Mouse (Mus musculus) hindbrain, postnatal 0 days (tissue): ENCODE results near the gene Suclg2. TPM values are rescaled to one million over a fixed set of nuclear protein-coding genes. Genes with fewer than 3 reads are reported as not detected.

ENCODE experiments used
- ATAC-seq: fragments of 200-750 bp; cut with Nextera tagmentation; 2 replicates; pipeline ENCODE4 v1.8.0; 2017; ENCODE audit warnings: mild to moderate bottlenecking, moderate TSS enrichment, moderate library complexity
- DNase-seq: peaks from one replicate; pipeline ENCODE4 v3.0.0-alpha.2; 2015; ENCODE audit warnings: low spot score
- H3K27ac ChIP-seq: fragments of 300-500 bp; sonication (generic); 2 replicates; pipeline ENCODE4 v1.5.1; 2014; ENCODE audit warnings: mild to moderate bottlenecking
- H3K27me3 ChIP-seq: fragments of 300-500 bp; sonication (generic); 2 replicates; pipeline ENCODE4 v1.6.1; 2014; ENCODE audit warnings: low read length, mixed read lengths; ENCODE audit not compliant: insufficient read depth
- H3K36me3 ChIP-seq: fragments of 300-500 bp; sonication (generic); 2 replicates; pipeline ENCODE4 v1.6.1; 2014; ENCODE audit warnings: low read length, mixed read lengths; ENCODE audit not compliant: insufficient read depth
- H3K4me1 ChIP-seq: fragments of 300-500 bp; sonication (generic); 2 replicates; pipeline ENCODE4 v1.6.1; 2014; ENCODE audit warnings: antibody characterized with exemption, low read length, mixed read lengths; ENCODE audit not compliant: insufficient read depth
- H3K4me2 ChIP-seq: fragments of 300-500 bp; sonication (generic); 2 replicates; pipeline ENCODE4 v1.6.1; 2014; ENCODE audit warnings: low read depth, mild to moderate bottlenecking, low read length, moderate library complexity, mixed read lengths
- H3K4me3 ChIP-seq: fragments of 300-500 bp; sonication (generic); 2 replicates; pipeline ENCODE4 v1.5.1; 2014; ENCODE audit warnings: low read length
- H3K9ac ChIP-seq: fragments of 300-500 bp; sonication (generic); replicated peaks from 2 replicates; pipeline ENCODE4 v1.6.1; 2014; ENCODE audit warnings: mild to moderate bottlenecking, low read length, moderate library complexity, mixed read lengths
- H3K9me3 ChIP-seq: fragments of 300-500 bp; sonication (generic); 2 replicates; pipeline ENCODE4 v1.6.1; 2016; ENCODE audit warnings: low read length, mixed read lengths
- CTCF ChIP-seq: IDR thresholded peaks from 2 replicates; pipeline ENCODE4 v1.5.1; 2016; ENCODE audit warnings: antibody characterized with exemption, control low read depth, low read depth
- WGBS: fragments of 180-500 bp; shearing (Covaris S2); extraction: QIAGEN DNeasy Blood & Tissue Kit; methylation state at CpG from one replicate; pipeline ENCODE4 v1.1.7; 2014; 5-methylcytosine and 5-hydroxymethylcytosine counted together
- polyA plus RNA-seq: library from polyadenylated mRNA; unstranded; fragments of >200 nt; fragmentation: Nextera tagmentation; extraction: Ambion mirVana; gene quantifications from 2 replicates; pipeline ENCODE4 v1.2.1, GENCODE M21; 2015
- total RNA-seq: library from RNA; depleted of rRNA; stranded (reverse); fragments of >200 nt; gene quantifications from 2 replicates; pipeline ENCODE4 v1.2.3, GENCODE M21; 2014

Suclg2 gene
- total and polyA plus RNA-seq, 2 experiments from 2014 or later = 13.9 to 22.6 TPM

DNA sequence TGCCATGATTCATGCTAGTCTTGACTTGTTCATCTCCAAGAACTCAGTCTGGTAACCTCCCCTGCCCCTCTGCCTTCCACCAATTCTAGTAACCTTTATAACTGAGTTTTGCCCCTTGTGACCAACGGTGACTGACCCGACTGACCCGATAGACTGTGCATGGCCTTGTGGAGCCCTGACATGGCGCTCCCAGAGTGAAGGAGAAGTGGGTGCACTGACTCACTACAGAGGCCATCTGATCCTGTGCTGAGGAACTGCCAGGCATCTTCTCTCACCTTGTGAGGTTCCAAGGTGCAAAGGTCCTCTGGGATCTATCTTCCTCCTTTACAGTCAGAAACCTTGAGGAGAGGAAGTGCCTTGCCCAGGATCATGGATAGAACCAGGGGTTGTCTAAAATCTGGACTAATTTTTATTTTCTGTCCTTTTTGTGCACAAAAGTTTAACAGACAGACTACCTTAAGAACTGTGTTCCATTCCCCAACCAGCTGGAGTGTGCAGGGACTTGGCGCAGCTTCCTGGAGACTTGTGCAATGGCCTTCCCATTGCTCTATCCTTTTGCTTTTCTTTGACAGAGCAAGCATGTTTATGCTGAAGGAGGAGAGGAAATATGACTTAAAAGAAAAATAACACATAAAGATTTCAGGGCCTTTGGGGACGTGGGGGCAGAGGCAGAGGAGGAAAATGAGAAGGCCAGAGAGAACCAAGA lies 49.8 kb downstream of the Suclg2 start:
- Histone ChIP-seq H3K4me1 (no peaks in the 10 kb centered on the region), H3K4me2 (no peak overlapping the region), H3K9me3 (no peaks in the 10 kb centered on the region), H3K9ac (no peak overlapping the region), H3K36me3 (no peaks in the 10 kb centered on the region), H3K4me3 (no peak overlapping the region), H3K27ac (no peak overlapping the region), H3K27me3 (no peaks in the 10 kb centered on the region)
- TF ChIP-seq CTCF = no peak
- no peak for DNase-seq
- no peak for ATAC-seq
- 96% methylated on average over 6 of the region's 6 CpGs for WGBS

DNA sequence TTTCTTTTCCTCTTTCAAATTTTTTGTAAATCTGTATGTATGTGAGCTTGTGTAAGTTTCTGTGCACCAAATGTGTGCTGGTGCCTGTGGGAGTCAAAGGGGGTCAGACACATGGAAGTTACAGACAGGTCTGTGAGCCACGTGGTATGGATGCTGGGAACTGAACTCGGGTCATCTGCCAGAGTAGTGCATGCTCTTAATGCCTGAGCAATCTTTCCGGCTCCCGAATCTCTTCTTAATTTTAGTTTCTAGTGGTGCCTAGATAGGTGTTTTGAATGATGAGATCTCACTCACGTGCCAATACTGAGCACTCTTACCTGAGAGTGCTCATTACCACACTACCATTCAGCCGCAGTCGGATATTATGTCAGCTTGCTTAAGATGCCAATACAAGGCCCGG lies 60.9 kb downstream of the Suclg2 start:
- ATAC-seq = no peak
- 95% methylated on average over 8 of the region's 8 CpGs for WGBS
- no peak overlapping the region for H3K27ac ChIP-seq

DNA sequence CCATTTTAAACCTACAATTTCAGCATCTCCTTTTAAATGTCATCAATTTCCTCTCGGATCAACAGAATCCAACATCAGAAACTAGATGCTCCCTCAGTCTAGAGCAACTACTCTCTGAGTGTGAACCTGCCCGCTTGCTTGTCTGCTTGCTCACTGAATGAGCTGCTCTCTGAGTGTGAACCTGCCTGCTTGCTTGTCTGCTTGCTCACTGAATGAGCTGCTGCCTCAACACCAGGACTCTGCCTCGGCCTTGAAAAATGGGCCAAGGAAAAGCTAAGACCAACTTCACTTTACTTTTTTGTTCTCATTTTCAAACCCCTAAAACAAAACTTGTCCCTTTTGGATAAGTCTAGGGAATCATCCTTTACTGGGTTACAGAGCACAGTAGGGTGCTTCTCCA lies 64.9 kb downstream of the Suclg2 start:
- Histone ChIP-seq H3K4me3 (no peak overlapping the region), H3K27me3 (no peaks in the 10 kb centered on the region), H3K27ac (no peak overlapping the region), H3K9me3 (no peaks in the 10 kb centered on the region), H3K9ac (no peak overlapping the region), H3K4me1 (no peaks in the 10 kb centered on the region; the same call in 1 of the 2 replicates), H3K36me3 (no peaks in the 10 kb centered on the region), H3K4me2 (no peak overlapping the region)
- no peak for DNase-seq
- ATAC-seq = no peak
- TF ChIP-seq CTCF = no peak
- WGBS = 95% methylated on average over 3 of the region's 3 CpGs

More for the DNA sequence above, 60.9 kb downstream of the Suclg2 start:
- no peak for DNase-seq
- Histone ChIP-seq H3K36me3 (no peaks in the 10 kb centered on the region), H3K27me3 (no peaks in the 10 kb centered on the region), H3K9me3 (no peaks in the 10 kb centered on the region), H3K4me3 (no peak overlapping the region), H3K4me2 (no peak overlapping the region), H3K9ac (no peak overlapping the region), H3K4me1 (no peaks in the 10 kb centered on the region)
- TF ChIP-seq CTCF = no peak

DNA sequence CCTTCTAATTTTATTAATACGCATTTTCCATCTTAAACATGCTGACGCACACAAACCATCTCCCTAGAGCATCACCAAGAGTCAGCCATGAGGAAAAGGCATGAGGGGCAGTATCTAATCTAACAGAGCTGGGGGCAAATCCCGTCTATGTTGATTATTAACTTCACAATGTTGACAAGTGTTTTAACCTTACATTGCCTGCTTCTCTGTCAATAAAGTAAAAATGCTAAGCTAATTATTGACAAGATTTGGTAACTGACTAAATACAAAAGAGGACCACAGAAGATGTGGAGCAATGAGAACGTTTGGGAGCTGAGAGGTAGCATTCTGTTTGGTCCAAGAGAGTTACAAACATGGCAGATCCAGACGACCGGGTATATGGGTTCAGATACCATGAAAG lies 65.8 kb downstream of the Suclg2 start:
- TF ChIP-seq CTCF = no peak
- H3K4me3 ChIP-seq = no peak overlapping the region
- no peak overlapping the region for H3K4me2 ChIP-seq
- H3K27me3 ChIP-seq = no peaks in the 10 kb centered on the region
- no peaks in the 10 kb centered on the region; the same call in 1 of the 2 replicates for H3K4me1 ChIP-seq
- no peaks in the 10 kb centered on the region for H3K9me3 ChIP-seq
- H3K36me3 ChIP-seq = no peaks in the 10 kb centered on the region
- no peak overlapping the region for H3K27ac ChIP-seq
- WGBS = 86% methylated on average over 6 of the region's 6 CpGs
- no peak for ATAC-seq
- no peak overlapping the region for H3K9ac ChIP-seq
- no peak for DNase-seq

DNA sequence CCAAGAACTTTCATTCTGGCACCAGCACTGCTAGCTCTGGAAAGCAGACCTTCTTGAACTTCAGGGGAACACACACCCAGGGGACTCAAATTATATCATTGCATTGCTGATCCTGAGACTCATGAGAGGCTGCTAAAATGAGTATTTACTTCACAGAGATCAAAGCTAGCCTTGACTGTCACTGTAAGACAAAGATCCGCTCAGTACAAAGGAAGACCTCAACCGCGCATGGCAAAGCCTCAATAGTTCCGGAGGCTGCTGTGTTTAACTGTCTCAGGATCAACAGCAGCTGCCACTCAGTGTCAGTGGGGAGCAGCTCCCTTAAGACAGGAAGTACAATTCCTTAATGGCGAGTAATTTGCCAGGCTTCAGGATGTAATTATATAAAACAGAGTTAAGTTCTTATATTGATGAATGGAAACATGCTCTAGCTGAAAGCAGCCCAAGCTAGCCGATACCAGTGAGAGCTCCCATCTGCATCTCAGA lies 67.2 kb downstream of the Suclg2 start:
- H3K4me2 ChIP-seq = peak overlapping the region; percentile 31; the same call in 1 of the 2 replicates
- DNase-seq = peak; percentile 47
- peak; percentile 69 for ATAC-seq
- H3K27ac ChIP-seq = no peak overlapping the region
- TF ChIP-seq CTCF = no peak
- H3K9ac ChIP-seq = no peak overlapping the region
- no peaks in the 10 kb centered on the region for H3K27me3 ChIP-seq
- no peaks in the 10 kb centered on the region for H3K9me3 ChIP-seq
- H3K36me3 ChIP-seq = no peaks in the 10 kb centered on the region
- 16% methylated on average over 6 of the region's 6 CpGs for WGBS
- no peak overlapping the region for H3K4me3 ChIP-seq
- H3K4me1 ChIP-seq = no peaks in the 10 kb centered on the region; the same call in 1 of the 2 replicates

DNA sequence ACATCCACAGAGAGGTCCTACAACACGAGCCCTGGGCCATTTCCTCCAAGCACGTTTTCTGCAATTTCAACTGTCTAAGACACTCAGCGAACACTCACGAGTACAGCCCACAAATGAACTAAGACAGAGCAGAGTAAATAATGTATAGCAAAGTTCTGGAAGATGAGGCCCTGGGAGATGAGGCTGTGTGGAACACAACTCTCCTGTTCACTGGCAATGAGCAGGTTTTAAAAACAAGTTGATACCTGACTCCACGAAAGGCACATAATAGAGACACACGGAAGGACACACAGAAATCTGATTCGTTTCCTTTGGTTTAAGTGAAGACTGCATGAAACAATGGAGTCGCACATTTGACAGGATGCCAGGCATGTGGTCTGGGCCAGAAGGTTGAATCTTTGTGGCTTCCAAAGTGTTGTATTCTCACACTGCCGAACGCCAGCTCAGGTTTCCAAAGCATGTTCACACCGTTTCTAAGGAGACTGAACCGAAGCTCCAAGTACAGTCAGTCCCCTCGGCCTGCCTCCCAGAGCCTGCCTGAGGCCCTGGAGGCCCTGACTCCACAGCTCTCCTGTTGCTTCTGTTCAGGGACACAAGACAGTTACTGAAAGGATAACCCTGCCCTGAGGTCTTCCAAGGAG lies 68.4 kb downstream of the Suclg2 start:
- Histone ChIP-seq H3K27me3 (no peaks in the 10 kb centered on the region), H3K4me3 (no peak overlapping the region), H3K9ac (no peak overlapping the region), H3K4me1 (no peaks in the 10 kb centered on the region; the same call in 1 of the 2 replicates), H3K9me3 (no peaks in the 10 kb centered on the region), H3K27ac (no peak overlapping the region), H3K36me3 (no peaks in the 10 kb centered on the region), H3K4me2 (no peak overlapping the region)
- no peak for TF ChIP-seq CTCF
- WGBS = 36% methylated on average over 13 of the region's 13 CpGs
- DNase-seq (peak; percentile 51), ATAC-seq (peak; percentile 49; the same call in 1 of the 2 replicates)
